Mouse (Mus musculus) forelimb bud, embryonic 11.5 days (tissue): ENCODE results near the gene Rtn4r.

ENCODE experiments used
- DNase-seq: peaks from one replicate; pipeline ENCODE4 v3.0.0-alpha.2; 2012; ENCODE audit warnings: low read depth, low spot score

The Rtn4r gene

GRCm38 (mm10) chr16:18127241-18127861, at the start of gene Rtn4r:
Gene Rtn4r, plus strand, starts transcription at chr16:18127642.
- DNase-seq = peak; percentile 46

DNA sequence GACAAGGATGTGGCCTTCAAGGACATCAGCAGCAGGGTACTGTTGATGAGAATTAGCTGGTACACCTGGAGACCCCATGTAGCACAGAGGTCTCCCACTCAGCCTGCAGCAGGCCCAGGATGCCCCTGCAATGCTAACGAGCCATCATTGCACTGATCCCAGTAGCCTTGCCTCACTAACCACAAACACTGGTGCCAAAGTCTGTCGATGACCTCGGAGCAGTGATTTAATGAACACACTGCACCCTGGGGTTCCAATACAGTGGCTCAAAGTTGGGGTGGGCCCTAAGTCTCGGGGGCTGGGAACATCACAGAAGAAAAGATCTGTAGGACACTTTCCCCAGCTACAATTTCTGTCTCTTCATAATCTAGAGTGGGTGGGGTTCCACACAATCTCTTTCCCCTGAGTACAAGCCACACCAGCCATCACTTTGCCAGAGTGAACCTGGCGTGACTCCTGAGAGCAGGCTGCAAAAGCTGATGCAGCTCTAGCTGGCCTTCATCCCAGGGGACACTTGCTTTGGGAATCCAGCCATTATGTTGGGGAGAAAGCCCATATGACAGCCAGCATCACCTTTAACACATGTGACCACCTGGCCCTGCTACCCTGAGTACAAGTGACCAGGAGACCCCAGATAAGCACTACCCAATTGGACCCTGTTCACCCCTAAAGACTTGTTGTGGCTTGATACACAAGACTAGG, 49.0 kb upstream of the Rtn4r start:
- DNase-seq = no peak

DNA sequence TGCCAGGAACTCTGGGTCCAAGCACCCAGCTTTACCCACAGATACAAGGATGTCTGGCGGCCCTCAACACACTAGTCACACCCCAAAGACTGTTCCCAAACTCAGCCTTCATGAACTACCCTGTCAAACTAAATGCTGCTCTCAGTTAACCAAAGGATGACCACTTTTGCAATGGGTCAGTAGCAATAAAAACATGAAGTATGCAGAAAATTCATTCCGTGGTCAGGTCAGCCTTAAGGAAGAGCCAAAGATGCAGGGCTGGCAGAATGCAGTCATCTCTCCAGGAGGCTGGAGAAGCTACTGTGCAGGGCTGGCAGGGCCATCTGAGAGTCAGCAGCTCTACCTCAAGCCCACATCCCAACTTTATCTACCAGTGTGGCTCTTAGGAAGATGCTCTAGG, 48.1 kb upstream of the Rtn4r start:
- no peak for DNase-seq

DNA sequence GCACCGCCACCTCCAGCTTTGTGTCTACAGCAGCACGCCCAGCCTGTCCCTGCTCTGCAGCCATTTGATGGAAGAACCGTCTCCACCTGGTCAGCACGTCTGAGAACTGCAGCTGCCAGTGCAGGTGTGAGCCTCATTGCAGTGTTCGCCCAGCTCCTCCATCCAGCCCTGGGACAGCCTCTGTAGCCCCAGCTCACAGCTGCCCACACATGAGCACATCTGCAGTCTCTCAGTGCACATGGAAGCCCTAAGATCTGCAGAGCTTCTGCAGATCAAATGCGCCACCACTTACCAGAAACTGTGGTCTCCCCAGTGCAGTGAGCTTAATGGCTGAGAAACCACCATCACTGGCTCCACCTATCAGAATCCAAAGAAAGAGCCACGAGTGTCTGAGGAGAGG, 47.3 kb upstream of the Rtn4r start:
- no peak for DNase-seq

GRCm38 (mm10) chr16:18081149-18081827, 46.2 kb upstream of the Rtn4r start:
- no peak for DNase-seq

DNA sequence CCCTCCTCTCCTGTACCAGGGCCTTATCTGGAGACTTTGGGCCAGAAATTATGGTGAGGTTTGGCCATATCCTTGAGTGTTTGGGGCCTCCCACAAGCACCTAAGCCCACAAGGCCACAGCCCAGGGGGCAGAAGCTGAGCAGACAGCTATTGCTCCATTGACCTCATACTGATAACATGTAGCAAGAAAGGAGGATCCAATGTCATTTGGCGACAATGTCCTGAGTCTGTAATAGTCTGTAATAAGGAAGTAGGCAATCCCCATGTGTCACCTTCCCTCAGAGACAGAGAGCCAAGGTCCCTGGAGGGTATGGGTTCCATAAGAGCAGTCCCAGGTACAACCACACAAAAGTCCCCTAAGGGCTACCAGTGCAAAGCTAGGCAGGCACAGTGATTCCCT, 45.2 kb upstream of the Rtn4r start:
- no peak for DNase-seq

DNA sequence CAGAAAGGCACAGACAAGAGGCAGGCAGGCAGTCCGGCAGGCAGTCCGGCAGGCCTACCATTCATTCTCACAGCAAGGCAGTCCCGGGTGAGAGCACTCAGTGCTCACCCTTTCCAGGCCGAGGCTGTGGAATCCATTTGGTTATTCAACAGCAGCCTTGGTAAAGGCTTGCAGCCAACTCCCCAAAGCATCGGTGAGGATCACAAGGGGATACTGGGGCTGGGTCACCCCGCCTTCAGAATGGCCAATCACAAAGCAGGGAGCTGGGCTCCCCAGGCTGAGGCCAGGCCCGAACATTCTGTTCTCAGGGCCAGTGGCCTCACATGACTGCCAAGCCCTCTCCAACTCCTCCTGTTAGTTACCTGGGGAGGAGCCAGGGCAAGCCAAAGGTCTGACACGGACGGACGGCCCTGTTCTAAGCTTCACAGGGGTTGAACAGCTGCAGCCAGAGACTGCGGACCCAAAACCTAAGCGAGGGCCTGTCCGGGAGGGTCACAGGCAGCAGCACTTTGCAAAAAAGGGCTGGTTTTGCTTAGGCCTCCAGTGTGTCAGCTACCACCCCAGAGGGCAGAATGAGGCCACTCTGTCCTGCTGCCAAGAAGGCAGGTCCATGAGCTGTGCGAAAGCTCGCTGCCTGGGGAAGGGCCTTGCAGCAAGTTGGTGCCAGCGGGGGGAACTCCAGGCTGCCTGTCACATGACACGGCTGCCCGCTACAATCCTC, 44.1 kb upstream of the Rtn4r start:
- DNase-seq = no peak

GRCm38 (mm10) chr16:18084262-18084661, 43.2 kb upstream of the Rtn4r start:
- DNase-seq = no peak

- no peak for DNase-seq
These were observed 40.3 kb upstream of the Rtn4r start for GRCm38 (mm10) chr16:18087101-18087500.

- DNase-seq = no peak
These were observed 31.1 kb upstream of the Rtn4r start for GRCm38 (mm10) chr16:18096348-18096747.

DNA sequence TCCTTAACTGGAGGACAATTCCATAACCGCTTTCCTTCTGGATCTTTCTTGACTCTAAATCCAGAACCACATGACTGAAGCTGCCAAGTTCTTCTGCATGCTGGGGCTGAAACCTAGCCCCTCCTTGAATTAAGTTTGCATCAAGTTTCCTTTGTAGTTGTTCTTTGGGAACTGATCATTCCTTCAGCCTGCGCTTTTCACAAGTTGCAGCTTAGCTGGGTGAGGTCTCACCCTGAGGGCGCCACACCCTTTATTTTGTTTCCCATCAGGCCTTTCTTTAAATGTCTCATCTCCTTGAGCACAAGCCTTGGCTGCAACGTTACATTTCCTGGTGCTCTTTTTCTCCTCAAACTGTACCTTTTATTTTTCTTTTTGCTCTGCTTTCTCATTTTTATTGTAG, 24.6 kb upstream of the Rtn4r start:
- DNase-seq = no peak

DNA sequence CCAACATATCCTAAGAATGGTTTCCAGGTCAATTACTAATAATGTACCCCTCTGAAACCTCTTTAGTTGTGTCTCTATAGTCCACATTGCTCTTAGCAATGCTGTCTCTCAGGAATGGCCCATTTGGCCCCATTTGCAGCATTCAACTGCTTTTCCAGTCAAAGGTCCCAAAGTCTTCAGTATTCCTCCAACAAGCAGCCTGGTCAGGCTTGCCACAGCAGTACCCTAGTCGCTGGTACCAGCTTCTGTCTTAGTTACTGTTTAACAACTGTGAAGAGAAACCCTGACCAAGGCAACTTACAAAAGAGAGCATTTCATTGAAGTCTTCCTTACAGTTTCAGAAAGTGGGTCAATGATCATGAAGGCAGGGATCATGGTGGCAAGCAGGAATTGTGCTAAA, 24.1 kb upstream of the Rtn4r start:
- DNase-seq = no peak

GRCm38 (mm10) chr16:18103808-18104207, 23.6 kb upstream of the Rtn4r start:
- no peak for DNase-seq

GRCm38 (mm10) chr16:18108221-18108966, 19.0 kb upstream of the Rtn4r start:
- DNase-seq = peak; percentile 51

DNA sequence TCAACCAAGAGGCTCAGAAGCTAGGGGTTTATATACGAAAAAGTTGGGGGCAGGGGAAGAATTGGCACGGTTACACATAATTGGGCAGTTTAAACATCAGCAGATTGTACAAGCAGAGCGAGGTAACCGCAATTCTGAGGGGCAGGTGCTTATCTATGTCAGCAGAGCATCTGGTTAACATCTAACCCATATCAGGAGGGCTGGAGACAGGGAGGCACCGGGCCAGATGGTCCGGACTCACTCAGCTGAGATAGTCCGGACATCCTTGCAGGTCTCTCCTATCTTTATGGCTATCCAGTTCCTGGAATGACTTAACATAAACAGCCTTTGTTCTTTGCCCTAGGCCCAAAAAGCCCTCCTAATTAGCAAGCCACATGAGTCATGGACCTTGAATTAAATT, 16.4 kb upstream of the Rtn4r start:
- DNase-seq = no peak

DNA sequence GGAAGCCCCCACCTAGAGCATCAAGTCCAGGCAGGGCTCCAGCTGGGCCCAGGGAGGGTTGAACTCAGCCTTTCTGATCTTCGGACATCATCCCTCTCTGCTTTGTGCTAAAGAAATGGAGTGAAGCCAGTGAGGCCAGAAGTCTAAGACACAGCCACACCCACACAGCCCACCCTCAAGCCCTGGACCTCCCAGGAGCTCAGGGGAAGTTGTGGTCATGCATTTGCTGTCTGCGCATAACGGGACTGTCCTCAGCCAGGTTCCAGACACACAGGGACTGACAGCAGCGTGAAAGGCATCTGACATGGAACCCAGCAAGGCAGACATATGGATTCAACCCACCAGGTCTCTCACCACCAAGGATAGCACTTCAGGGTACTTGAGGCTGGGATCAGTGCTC, 11.0 kb upstream of the Rtn4r start:
- DNase-seq = no peak

- no peak for DNase-seq
These were observed 9.2 kb upstream of the Rtn4r start for GRCm38 (mm10) chr16:18118285-18118684.

DNA sequence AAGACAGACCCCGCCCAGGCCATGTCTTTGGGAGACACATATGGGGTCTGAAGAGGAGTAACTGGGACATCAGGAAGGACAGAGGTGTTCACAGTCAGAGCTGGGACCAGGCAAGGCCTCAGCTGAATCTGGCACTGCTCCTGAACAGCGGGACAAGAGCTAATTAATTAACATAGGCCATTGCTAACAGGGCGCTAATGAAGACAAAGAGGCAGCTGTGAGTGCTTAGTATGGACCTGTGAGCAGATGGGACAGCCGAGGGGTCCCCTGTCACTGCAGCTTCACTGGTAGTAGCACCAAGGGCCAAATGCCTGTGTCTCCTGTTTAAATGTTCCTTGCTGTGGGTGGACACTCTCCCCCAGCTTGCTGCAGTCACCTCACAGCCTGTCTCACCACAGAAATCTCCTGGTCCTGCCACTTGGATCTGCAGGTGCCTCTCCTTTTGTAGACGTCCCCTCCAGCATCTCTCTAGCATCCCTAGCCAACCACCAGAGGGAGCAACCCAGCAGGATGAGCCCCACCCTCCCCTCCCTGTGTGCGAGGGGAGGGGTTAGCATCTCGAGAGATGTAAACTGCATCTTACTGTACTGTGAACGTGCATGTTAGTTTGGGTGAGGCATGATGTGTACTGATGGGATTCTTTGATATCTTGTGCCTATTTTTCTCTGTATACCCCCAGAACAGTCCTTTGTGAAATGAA, 8.3 kb upstream of the Rtn4r start:
- DNase-seq = peak; percentile 70

DNA sequence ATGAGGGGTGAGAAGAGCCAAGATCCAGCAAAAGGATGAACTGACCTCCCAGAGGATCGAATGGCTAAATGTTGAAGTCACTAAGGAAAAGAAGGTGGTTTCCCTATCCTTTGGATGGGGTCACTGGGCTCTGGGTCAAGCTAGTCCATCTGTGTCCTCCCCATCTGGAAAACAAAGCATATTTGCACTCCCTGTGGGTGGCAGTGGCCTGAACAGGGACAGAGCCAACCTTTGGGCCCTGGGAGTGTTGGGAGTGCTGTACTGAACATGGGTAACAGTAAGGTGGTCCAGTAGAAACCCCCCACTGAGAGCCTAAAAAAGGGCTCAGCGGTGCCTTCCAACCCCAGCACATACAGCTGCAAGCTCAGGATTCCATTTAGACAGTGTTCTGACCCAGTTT, 4.7 kb upstream of the Rtn4r start:
- DNase-seq = no peak

DNA sequence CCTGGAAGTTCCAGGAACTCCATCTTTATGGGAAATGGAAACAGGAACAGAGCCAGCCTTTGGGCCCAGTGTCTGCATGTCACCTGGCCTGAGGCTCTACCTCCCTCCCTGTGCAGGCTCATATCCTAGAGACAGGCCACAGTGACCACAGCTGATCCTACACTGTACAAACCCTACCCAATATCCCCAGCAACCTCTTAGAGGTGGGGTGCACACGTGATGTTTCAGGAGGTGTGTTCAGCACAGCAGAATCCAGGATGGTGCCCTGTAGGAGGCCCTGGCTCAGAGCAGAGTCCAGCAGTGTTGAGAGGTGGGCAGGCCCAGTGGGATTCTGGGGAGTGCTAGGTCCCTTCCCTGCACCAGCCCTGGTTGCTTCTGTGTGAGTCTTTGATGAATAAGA, 4.0 kb upstream of the Rtn4r start:
- DNase-seq = no peak

GRCm38 (mm10) chr16:18124040-18124439, 3.4 kb upstream of the Rtn4r start:
- DNase-seq = no peak
